Mouse (Mus musculus) brain, embryonic 14.5 days (tissue): ENCODE measurements at regions not wholly inside any gene's neighbourhood (a gene's known extent, or its start where the extent isn't known, plus 50 kb on each side); places are given as distances from the start of the nearest gene placed in this dataset.

ENCODE experiments used
- DNase-seq: peaks from one replicate; pipeline ENCODE4 v3.0.0-alpha.2; 2011; ENCODE audit warnings: low read depth
- CTCF ChIP-seq: fragments of 200-500 bp; IDR thresholded peaks from 2 replicates; pipeline ENCODE4 v1.5.1; 2012; ENCODE audit warnings: inconsistent platforms, mild to moderate bottlenecking, moderate library complexity, borderline replicate concordance; ENCODE audit not compliant: insufficient read depth, insufficient read length; ENCODE audit errors: extremely low read depth
- POLR2A ChIP-seq: fragments of 200-500 bp; IDR thresholded peaks from 2 replicates; pipeline ENCODE4 v1.6.1; 2012; ENCODE audit warnings: mild to moderate bottlenecking, inconsistent platforms, borderline replicate concordance; ENCODE audit not compliant: poor library complexity, insufficient read depth, insufficient read length, severe bottlenecking; ENCODE audit errors: extremely low read depth

- peak; percentile 73 for DNase-seq
- TF ChIP-seq POLR2A (no peak), CTCF (no peak)
Observed at GRCm38 (mm10) chr14:48039286-48039790, 81.3 kb upstream of the Peli2 start.

GRCm38 (mm10) chr14:48046094-48046493, 74.5 kb upstream of the Peli2 start:
- DNase-seq = no peak

GRCm38 (mm10) chr14:48046831-48047230, 73.8 kb upstream of the Peli2 start:
- DNase-seq = no peak
- TF ChIP-seq CTCF = no peak
- no peak for TF ChIP-seq POLR2A

More at GRCm38 (mm10) chr14:48046094-48046493, 74.5 kb upstream of the Peli2 start:
- TF ChIP-seq CTCF = no peak
- TF ChIP-seq POLR2A = no peak

- no peak for DNase-seq
- TF ChIP-seq POLR2A (no peak), CTCF (no peak)
Observed at GRCm38 (mm10) chr14:48049698-48050459, 70.7 kb upstream of the Peli2 start.

- TF ChIP-seq CTCF = no peak
- no peak for TF ChIP-seq POLR2A
- no peak for DNase-seq
Observed at GRCm38 (mm10) chr14:48050460-48050760, 70.2 kb upstream of the Peli2 start.

GRCm38 (mm10) chr14:48051971-48052370, 68.7 kb upstream of the Peli2 start:
- peak; percentile 66 for DNase-seq
- no peak for TF ChIP-seq POLR2A
- TF ChIP-seq CTCF = no peak

- peak; percentile 86 for DNase-seq
- no peak for TF ChIP-seq POLR2A
- no peak for TF ChIP-seq CTCF
Observed at GRCm38 (mm10) chr14:48052405-48052804, 68.2 kb upstream of the Peli2 start.

GRCm38 (mm10) chr14:48053151-48053550, 67.5 kb upstream of the Peli2 start:
- no peak for TF ChIP-seq CTCF
- no peak for TF ChIP-seq POLR2A
- no peak for DNase-seq

GRCm38 (mm10) chr14:48054719-48055118, 65.9 kb upstream of the Peli2 start:
- TF ChIP-seq CTCF = peak; percentile 40; the same call in 1 of the 2 replicates
- TF ChIP-seq POLR2A = no peak
- no peak for DNase-seq

GRCm38 (mm10) chr14:48055861-48056260, 64.8 kb upstream of the Peli2 start:
- DNase-seq = no peak
- TF ChIP-seq CTCF = no peak
- TF ChIP-seq POLR2A = no peak

GRCm38 (mm10) chr14:48058234-48058868, 62.3 kb upstream of the Peli2 start:
- TF ChIP-seq CTCF (no peak), POLR2A (no peak)
- no peak for DNase-seq
